Mouse (Mus musculus): ENCODE results near the gene Ldb2.

GRCm38 (mm10) chr5:44725501-44725900, 74.0 kb downstream of the Ldb2 start:
- TF ChIP-seq POLR2AphosphoS5 (IDR thresholded peaks at IDR 0.05; ENCODE audit: insufficient replicate concordance, low read depth, low read length): no peak
- no peak for TF ChIP-seq CTCF (IDR thresholded peaks at IDR 0.05; ENCODE audit: low read depth, low read length)
- TF ChIP-seq GATA1 (IDR thresholded peaks at IDR 0.05; ENCODE audit: borderline replicate concordance, low read length): no peak

All from G1E (cell line).